Mouse (Mus musculus) megakaryocyte, embryonic 14.5 days (primary cell): ENCODE results near the gene Utp6.

Source experiments
- FLI1 ChIP-seq: IDR thresholded peaks from 2 replicates; pipeline ENCODE4 v1.6.1; 2012; ENCODE audit warnings: low read length, inconsistent platforms, mixed read lengths
- GATA1 ChIP-seq: IDR thresholded peaks from 3 replicates; pipeline ENCODE4 v1.6.1; 2012; ENCODE audit warnings: mixed read lengths, low read length, inconsistent platforms, borderline replicate concordance

DNA sequence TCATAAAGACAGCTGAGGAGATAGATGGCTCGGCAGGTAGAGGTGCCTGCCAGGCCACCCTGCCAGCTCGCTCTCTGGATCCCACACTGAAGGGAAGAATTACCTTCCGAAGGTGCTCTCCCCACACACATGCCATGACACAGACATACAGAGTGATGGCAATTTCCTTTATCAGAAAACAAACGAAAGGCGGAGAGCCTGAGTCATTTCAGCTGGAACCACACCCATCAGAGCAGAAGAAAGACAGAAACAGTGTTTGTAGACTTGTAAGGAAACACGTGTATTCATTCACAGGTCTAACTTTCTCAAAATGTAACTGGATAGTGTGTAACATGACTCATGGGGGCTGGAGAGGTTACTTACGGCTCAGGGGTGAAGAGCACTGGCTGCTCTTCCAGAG, 18.6 kb downstream of the Utp6 start:
- TF ChIP-seq GATA1, result no peak
- TF ChIP-seq FLI1, result no peak
